Mouse (Mus musculus) MEL (cell line): ENCODE measurements around the gene Ube4a. TPM values are rescaled to one million over a fixed set of nuclear protein-coding genes. Genes with fewer than 3 reads are reported as not detected.

Source experiments
- DNase-seq: peaks from one replicate; pipeline ENCODE4 v3.0.0; 2011; ENCODE audit warnings: low read depth, low spot score
- H3K27ac ChIP-seq: 2 replicates; pipeline ENCODE4 v1.5.1; 2012; ENCODE audit warnings: low read depth, mild to moderate bottlenecking, control low read depth, low read length, moderate library complexity; ENCODE audit not compliant: control insufficient read depth
- H3K27me3 ChIP-seq, 2 experiments: fragments of 150-350 bp in 1 of 2; sonication (generic) in 1 of 2; 2 replicates each; pipeline ENCODE4 v1.6.1; 2012; ENCODE audit warnings: low read length in 2 of 2, mild to moderate bottlenecking in 2 of 2, improper control_type of control experiment in 1 of 2, moderate library complexity in 1 of 2; ENCODE audit not compliant: insufficient read depth in 2 of 2, control insufficient read depth in 1 of 2
- H3K36me3 ChIP-seq, 2 experiments: 2 replicates each; pipeline ENCODE4 v1.6.1; 2012 to 2014; ENCODE audit warnings: low read length in 2 of 2, improper control_type of control experiment in 1 of 2, inconsistent platforms in 1 of 2, mild to moderate bottlenecking in 1 of 2; ENCODE audit not compliant: insufficient read depth in 2 of 2, control insufficient read depth in 1 of 2
- H3K4me1 ChIP-seq, 2 experiments: fragments of 150-350 bp in 1 of 2; sonication (generic) in 1 of 2; 2 replicates each; pipeline ENCODE4 v1.6.1; 2012; ENCODE audit warnings: low read length in 2 of 2, improper control_type of control experiment in 1 of 2, mild to moderate bottlenecking in 1 of 2; ENCODE audit not compliant: insufficient read depth in 2 of 2, control insufficient read depth in 1 of 2
- H3K4me3 ChIP-seq, 2 experiments: fragments of 150-350 bp in 1 of 2; sonication (generic) in 1 of 2; 2 replicates each; pipeline ENCODE4 v1.5.1; 2012; ENCODE audit warnings: low read depth in 2 of 2, low read length in 2 of 2, mild to moderate bottlenecking in 2 of 2, moderate library complexity in 2 of 2, control low read depth in 1 of 2, improper control_type of control experiment in 1 of 2; ENCODE audit not compliant: control insufficient read depth in 1 of 2, insufficient read depth in 1 of 2
- H3K79me2 ChIP-seq: 2 replicates; pipeline ENCODE4 v1.6.1; 2012; ENCODE audit warnings: mild to moderate bottlenecking, low read length, moderate library complexity; ENCODE audit not compliant: control insufficient read depth, poor library complexity, insufficient read depth
- H3K9ac ChIP-seq: 2 replicates; pipeline ENCODE4 v1.6.1; 2012; ENCODE audit warnings: low read depth, mild to moderate bottlenecking, control low read depth, low read length, moderate library complexity; ENCODE audit not compliant: control insufficient read depth, poor library complexity, severe bottlenecking
- H3K9me3 ChIP-seq: fragments of 150-350 bp; sonication (generic); replicated peaks from 2 replicates; pipeline ENCODE4 v1.6.1; 2012; ENCODE audit warnings: mild to moderate bottlenecking, low read length, improper control_type of control experiment, moderate library complexity; ENCODE audit not compliant: insufficient read depth
- CTCF ChIP-seq, 3 experiments: IDR thresholded peaks in 2 of 3; conservative IDR thresholded peaks in 1 of 3; 2 replicates each; pipeline ENCODE4 v1.5.1; 2011 to 2012; ENCODE audit warnings: low read length in 3 of 3, low read depth in 2 of 3, mild to moderate bottlenecking in 2 of 3, improper control_type of control experiment in 1 of 3, inconsistent platforms in 1 of 3, mixed read lengths in 1 of 3, moderate library complexity in 1 of 3; ENCODE audit not compliant: control insufficient read depth in 1 of 3, insufficient read depth in 1 of 3, poor library complexity in 1 of 3, severe bottlenecking in 1 of 3
- GABPA ChIP-seq: IDR thresholded peaks from 2 replicates; pipeline ENCODE4 v1.6.1; 2012; ENCODE audit warnings: low read depth, mild to moderate bottlenecking, inconsistent platforms, low read length, improper control_type of control experiment, moderate library complexity
- GATA1 ChIP-seq: IDR thresholded peaks from 2 replicates; pipeline ENCODE4 v1.6.1; 2011; ENCODE audit warnings: low read depth, low read length, improper control_type of control experiment
- HCFC1 ChIP-seq: IDR thresholded peaks from 2 replicates; pipeline ENCODE4 v1.6.1; 2012; ENCODE audit warnings: low read depth, mild to moderate bottlenecking, inconsistent platforms, low read length, improper control_type of control experiment, moderate library complexity
- JUND ChIP-seq: IDR thresholded peaks from 2 replicates; pipeline ENCODE4 v1.6.1; 2011; ENCODE audit warnings: low read depth, mild to moderate bottlenecking, improper control_type of control experiment, low read length
- MEF2A ChIP-seq: IDR thresholded peaks from 2 replicates; pipeline ENCODE4 v1.6.1; 2014; ENCODE audit warnings: low read depth, mild to moderate bottlenecking, inconsistent platforms, low read length, improper control_type of control experiment; ENCODE audit not compliant: poor library complexity, insufficient replicate concordance, severe bottlenecking; ENCODE audit errors: extremely low read depth
- MXI1 ChIP-seq: IDR thresholded peaks from 2 replicates; pipeline ENCODE4 v1.6.1; 2011; ENCODE audit warnings: mild to moderate bottlenecking, low read depth, low read length, improper control_type of control experiment
- MYC ChIP-seq: IDR thresholded peaks from 2 replicates; pipeline ENCODE4 v1.6.1; 2011; ENCODE audit warnings: low read depth, mild to moderate bottlenecking, low read length, improper control_type of control experiment, moderate library complexity
- NRF1 ChIP-seq: IDR thresholded peaks from 2 replicates; pipeline ENCODE4 v1.6.1; 2014; ENCODE audit warnings: low read depth, mild to moderate bottlenecking, inconsistent platforms, low read length, improper control_type of control experiment, moderate library complexity; ENCODE audit not compliant: poor library complexity, insufficient read depth, severe bottlenecking
- POLR2AphosphoS2 ChIP-seq: IDR thresholded peaks from 2 replicates; pipeline ENCODE4 v1.6.1; 2011; ENCODE audit warnings: low read length, improper control_type of control experiment
- POLR2AphosphoS5 ChIP-seq: IDR thresholded peaks from 2 replicates; pipeline ENCODE4 v1.6.1; 2012; ENCODE audit warnings: low read depth, borderline replicate concordance, mild to moderate bottlenecking, inconsistent platforms, low read length, moderate library complexity, mixed read lengths
- RAD21 ChIP-seq: IDR thresholded peaks from 2 replicates; pipeline ENCODE4 v1.6.1; 2011; ENCODE audit warnings: mild to moderate bottlenecking, low read depth, low read length, improper control_type of control experiment
- SIN3A ChIP-seq: IDR thresholded peaks from 2 replicates; pipeline ENCODE4 v1.6.1; 2012; ENCODE audit warnings: low read length, improper control_type of control experiment, inconsistent platforms
- TAL1 ChIP-seq: IDR thresholded peaks from 2 replicates; pipeline ENCODE4 v1.6.1; 2012; ENCODE audit warnings: mild to moderate bottlenecking, inconsistent platforms, low read length, moderate library complexity, mixed read lengths
- TCF12 ChIP-seq: IDR thresholded peaks from 2 replicates; pipeline ENCODE4 v1.6.1; 2014; ENCODE audit warnings: low read depth, mild to moderate bottlenecking, inconsistent platforms, low read length, improper control_type of control experiment, moderate library complexity
- USF2 ChIP-seq, 2 experiments: IDR thresholded peaks; 2 replicates each; pipeline ENCODE4 v1.6.1; 2011 to 2012; ENCODE audit warnings: improper control_type of control experiment in 2 of 2, low read length in 2 of 2, borderline replicate concordance in 1 of 2, inconsistent platforms in 1 of 2, low read depth in 1 of 2, mild to moderate bottlenecking in 1 of 2; ENCODE audit not compliant: insufficient read depth in 1 of 2
- ZC3H11A ChIP-seq: IDR thresholded peaks from 2 replicates; pipeline ENCODE4 v1.6.1; 2012; ENCODE audit warnings: low read depth, mild to moderate bottlenecking, inconsistent platforms, low read length, improper control_type of control experiment
- ZMIZ1 ChIP-seq: IDR thresholded peaks from 2 replicates; pipeline ENCODE4 v1.6.1; 2012; ENCODE audit warnings: low read depth, mild to moderate bottlenecking, inconsistent platforms, low read length, improper control_type of control experiment, moderate library complexity
- polyA plus RNA-seq, 2 experiments: library from polyadenylated mRNA; stranded (reverse) in 1 of 2; unstranded in 1 of 2; fragments of >175 nt in 1 of 2; fragments of >200 nt in 1 of 2; gene quantifications; 2 replicates each; pipeline versions ENCODE4 v1.2.1 to v1.2.4; 2012; ENCODE audit warnings: low replicate concordance in 2 of 2, low read depth in 1 of 2; ENCODE audit not compliant: insufficient read length in 2 of 2, insufficient read depth in 1 of 2, missing spikeins in 1 of 2
- total RNA-seq: library from RNA; depleted of rRNA; stranded (reverse); fragments of 300-350 nt; gene quantifications from 2 replicates; pipeline ENCODE4 v1.2.3, GENCODE M21; 2012

The Ube4a gene
- total and polyA plus RNA-seq, 3 experiments: 24.2 to 37.9 (median 32.8) TPM

- H3K9me3 ChIP-seq: no peaks in the 10 kb centered on the region
- peaks cover 46% of the 10 kb centered on the region for H3K79me2 ChIP-seq
- peak overlapping the region; percentile 97 for H3K4me3 ChIP-seq
- no peaks in the 10 kb centered on the region for H3K27me3 ChIP-seq
- peaks cover 5 to 14% of the 10 kb centered on the region in 2 experiments; a peak in 3 of 4 replicates for H3K36me3 ChIP-seq
- H3K4me1 ChIP-seq: peaks cover 2 to 9% of the 10 kb centered on the region in 2 experiments; a peak in 3 of 4 replicates
- peak overlapping the region; percentile 96 for H3K9ac ChIP-seq
- DNase-seq: peak; percentile 49
- TF ChIP-seq MYC (peak; percentile 65; the same call in 1 of the 2 replicates), MXI1 (peak; percentile 9; the same call in 1 of the 2 replicates), HCFC1 (0 out of 2 replicates have a peak, but pooled peaks have one; percentile 4), POLR2AphosphoS2 (no peak), GABPA (no peak), GATA1 (peak; percentile 40), ZC3H11A (no peak), NRF1 (no peak)
- H3K27ac ChIP-seq: no peak overlapping the region; the same call in 1 of the 2 replicates
Observed at GRCm38 (mm10) chr9:44919606-44920005, 45.8 kb downstream of the Ube4a start.

GRCm38 (mm10) chr9:44916196-44916595 is 49.2 kb downstream of the Ube4a start:
- TF ChIP-seq MYC (0 out of 2 replicates have a peak, but pooled peaks have one; percentile 24), ZMIZ1 (no peak), ZC3H11A (no peak), TCF12 (no peak), MEF2A (no peak), POLR2AphosphoS5 (no peak), RAD21 (peak; percentile 15; the same call in 1 of the 2 replicates), TAL1 (no peak), GABPA (no peak), USF2 (IDR thresholded peaks at IDR 0.05; ENCODE audit: borderline replicate concordance in 1 of 2, insufficient read depth in 1 of 2, low read depth in 1 of 2, low read length in 2 of 2) (no peak), JUND (no peak), CTCF (IDR thresholded peaks at IDR 0.05 in 2 of 3, conservative IDR thresholded peaks at IDR 0.05 in 1 of 3; ENCODE audit: control insufficient read depth in 1 of 3, insufficient read depth in 1 of 3, low read depth in 2 of 3, low read length in 3 of 3, poor library complexity in 1 of 3, severe bottlenecking in 1 of 3) (peak; percentile 47 to 53 (median 50)), SIN3A (no peak), HCFC1 (no peak)
- H3K4me3 ChIP-seq: no peak overlapping the region
- no peaks in the 10 kb centered on the region for H3K27me3 ChIP-seq
- peaks cover 46% of the 10 kb centered on the region for H3K79me2 ChIP-seq
- H3K9me3 ChIP-seq: no peaks in the 10 kb centered on the region
- no peak overlapping the region for H3K9ac ChIP-seq
- H3K27ac ChIP-seq: no peak overlapping the region
- H3K36me3 ChIP-seq: peaks cover 11 to 23% of the 10 kb centered on the region in 2 experiments
- DNase-seq: peak; percentile 77
- peaks cover 2 to 4% of the 10 kb centered on the region in 2 experiments; a peak in 3 of 4 replicates for H3K4me1 ChIP-seq
